Mouse (Mus musculus): Measurements from ENCODE around the gene Kat14.

Kat14 gene

DNA sequence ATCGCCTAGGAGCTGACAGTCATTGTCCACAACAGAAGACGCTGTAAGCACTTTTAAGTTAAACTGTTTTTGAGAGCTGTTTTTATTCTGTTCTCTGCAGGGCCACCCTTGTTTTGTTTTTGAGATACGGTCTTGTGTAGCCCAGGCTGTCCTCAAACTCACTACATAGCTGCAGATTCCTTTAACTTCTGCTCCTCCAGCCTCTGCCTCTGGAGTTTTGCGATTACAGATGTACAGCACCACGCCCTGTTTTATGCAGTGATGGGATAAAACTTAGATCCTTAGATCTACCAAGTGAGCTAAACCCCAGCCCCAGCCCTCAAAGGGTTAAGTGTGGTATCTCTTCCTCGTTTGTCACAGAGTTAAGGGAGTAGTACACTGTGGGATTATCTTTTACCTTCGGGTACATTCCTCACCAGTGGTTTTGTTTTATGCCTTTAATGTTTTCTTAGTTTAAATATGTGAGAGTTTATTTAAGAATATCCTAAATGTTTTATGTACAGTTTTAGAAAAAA, 13.9 kb downstream of the Kat14 start:
- no peak for DNase-seq

DNA sequence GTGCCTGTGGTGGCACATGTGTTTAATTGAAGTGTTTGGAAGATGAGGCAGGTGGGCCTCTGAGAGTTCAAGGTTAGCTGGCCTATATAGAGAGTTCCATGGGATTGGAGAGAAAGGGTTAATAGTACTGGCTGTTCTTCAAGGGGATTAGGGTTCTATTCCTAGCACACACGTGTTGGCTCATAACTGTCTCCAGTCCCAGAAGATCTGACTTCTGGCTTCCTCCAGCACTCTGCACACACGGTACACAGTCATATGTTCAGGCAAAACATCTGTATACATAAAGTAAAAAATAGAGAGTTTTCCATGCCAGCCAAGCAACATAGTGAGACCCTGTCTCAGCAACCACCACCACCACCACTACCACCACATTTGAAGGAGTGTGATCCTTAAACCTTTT, 17.5 kb downstream of the Kat14 start:
- DNase-seq: no peak

DNA sequence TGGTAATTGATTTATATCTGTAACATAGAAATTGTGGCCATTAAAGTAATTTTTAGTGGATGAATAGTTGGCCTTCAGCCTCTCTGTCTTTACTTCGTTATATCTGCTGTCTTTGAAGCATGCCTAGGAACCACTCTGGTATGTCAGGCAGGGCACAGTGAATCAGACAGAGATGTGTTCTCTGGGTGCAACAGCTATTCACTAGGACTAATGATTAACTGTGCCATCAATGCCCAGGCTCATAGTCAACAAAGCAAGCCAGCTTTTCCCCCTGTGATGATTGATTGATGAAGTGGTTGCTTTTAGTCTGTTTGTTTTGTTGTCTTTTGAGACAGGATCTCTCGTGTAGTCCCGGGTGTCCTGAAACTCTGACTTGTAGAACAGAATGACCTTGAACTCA, 19.6 kb downstream of the Kat14 start:
- DNase-seq: no peak

DNA sequence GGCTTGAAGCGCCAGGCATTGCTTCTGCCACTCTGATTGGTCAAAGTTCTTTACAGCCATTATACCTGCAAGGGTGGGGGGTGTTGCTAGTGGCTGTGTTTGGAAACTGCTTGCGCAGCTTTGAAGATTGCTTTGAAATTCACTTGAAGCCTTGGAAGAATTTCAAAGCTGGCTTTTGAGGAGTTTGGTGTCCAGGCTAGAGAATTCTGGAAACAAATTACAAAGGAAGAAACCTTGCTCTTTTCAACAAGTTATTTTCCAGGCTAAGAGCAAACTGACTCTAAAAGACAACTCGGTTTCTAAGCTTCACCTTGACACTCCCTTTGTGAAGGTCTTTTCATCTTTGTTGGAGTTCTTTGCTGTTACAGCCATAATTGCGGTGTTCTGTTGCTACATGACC, 30.7 kb downstream of the Kat14 start:
- no peak for DNase-seq

DNA sequence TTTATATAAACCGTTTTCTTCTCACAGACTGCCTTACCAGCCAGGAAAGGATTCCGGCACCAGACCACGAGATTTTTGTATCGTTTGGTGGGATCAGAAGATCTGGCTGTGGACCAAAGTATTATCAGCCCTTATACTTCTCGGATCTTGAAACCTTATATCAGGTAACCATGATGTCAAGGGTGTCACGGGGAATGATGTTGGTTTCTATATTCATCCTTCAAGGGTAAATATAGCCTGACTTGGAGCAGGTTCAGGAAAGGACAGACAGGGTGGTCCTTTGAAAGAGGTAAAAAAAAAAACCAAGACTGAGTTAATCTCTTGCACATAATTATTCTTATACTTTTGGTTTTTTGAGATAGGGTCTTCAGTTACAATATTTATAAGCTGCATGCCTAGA, 31.9 kb downstream of the Kat14 start:
- DNase-seq: no peak

DNA sequence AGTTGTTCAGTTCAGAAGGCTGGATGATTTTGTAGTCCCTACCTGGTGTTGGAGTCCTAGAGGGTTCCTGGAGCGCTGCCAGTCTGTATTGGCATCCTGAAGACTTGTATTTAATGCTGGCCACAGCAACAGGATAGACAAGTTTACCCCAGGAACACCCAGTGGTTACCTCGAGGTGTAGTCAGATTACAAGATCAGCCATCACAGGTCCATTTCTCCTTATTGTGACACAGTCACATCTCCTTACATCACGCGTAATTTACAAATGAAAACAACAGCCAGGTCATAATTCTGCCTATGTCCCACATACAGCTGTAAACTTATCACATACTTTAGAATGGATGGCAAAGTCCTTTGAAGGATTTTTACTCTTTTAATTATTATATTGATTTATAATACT, 40.3 kb downstream of the Kat14 start:
- no peak for DNase-seq

DNA sequence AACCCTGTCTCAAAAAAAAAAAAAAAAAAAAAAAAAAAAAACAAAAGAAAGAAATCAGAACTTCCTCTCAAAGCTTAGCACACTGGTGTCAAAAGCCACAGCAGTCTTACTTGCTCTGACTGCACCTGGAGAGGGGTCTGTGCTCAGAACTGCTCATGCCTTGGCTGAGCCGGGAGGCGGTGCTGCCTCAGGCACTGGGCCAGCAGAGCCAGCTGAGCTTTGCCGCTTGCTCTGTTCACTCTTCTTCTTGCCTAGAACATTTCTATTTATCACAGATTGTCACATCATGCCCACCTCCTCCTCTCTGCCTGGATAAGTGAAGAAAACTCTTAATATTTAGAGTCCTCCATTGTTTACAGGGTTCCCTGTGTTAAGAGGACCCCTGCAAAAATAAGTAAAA, 41.8 kb downstream of the Kat14 start:
- DNase-seq: peak; percentile 59

DNA sequence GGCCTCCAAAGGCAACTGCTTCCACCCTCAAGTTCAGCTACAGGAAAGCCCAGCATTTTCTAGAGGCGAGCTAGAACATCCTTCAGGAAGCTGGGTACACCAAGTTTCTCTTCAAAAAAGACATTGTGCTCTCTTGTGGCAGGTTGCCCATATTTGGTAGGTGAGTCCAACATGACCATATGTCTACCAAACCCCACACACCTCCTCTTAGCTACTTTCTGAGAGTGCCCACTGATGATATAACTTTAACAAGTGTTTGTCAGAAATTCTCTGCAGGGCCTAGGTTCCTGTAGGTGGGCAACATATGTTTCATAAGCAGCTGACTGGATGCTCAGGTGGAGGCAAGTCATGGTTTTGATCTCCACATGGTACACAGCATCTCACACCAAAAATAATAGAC, 45.9 kb downstream of the Kat14 start:
- DNase-seq: peak; percentile 49

DNA sequence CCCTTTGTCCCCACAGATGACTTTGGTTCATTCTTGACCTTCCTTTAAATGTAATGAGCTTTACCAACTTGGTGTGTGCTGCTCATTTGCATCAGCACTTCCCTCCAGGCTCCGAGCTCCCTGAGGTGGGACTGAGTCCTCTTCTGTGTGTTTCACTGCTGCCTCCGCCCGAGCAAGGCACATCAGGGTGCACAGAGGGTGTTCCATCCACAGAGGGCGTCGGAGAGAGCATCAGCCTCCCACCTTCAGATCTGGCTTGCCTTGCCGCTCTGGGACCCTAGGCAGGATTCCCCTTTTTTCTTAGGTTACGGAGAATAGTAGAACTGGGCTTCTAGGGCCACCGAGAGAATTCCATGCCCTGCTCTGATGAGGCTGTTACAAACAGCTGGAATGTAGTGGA, 48.1 kb downstream of the Kat14 start:
- no peak for DNase-seq

DNA sequence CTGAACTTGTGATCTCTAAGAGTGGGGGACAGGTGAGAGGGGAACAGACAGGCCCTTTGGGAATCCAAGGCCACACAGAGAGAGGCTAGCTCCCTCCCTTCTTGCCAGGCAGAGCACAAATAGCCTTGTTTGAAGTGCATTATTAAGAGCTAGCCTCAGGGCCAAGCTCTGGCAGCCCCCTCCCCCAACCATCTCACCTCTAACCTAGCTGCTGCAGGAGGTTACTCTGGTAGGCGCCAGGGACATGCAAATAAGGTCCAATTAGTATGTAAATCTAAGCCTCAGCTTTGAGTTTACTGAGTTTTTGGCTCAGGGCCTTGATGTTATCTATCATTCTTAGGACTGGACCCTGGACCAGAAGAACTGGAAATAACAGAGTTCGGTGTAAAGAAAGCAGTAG, 49.3 kb downstream of the Kat14 start:
- DNase-seq: no peak

DNA sequence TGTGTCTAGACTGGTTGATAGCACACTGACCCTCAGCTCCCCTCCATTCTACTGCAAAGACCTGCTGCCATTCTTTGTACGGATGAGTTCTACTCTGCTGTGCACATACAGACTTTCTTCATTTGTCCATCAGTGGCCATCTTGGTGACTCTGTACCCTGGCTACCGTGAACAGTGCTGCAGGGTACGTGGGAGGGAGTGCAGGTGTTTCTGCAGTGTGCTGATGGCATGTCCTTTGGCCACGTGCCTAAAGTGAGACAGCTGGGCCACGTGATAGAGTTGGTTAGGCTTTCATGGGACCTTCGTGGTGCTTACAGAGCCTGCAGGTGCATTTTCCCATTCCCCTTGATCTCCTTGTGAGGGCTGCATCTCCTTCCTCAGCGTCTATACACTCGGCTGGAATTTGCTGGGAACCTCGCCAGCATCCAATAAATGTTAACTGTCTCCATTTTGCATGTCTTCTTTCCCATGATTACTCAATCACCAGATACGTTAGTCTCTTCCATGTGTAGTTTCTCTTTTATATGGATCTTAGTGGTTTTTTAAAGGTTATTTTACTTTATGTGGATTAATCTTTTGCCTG, 53.4 kb downstream of the Kat14 start:
- no peak for DNase-seq

DNA sequence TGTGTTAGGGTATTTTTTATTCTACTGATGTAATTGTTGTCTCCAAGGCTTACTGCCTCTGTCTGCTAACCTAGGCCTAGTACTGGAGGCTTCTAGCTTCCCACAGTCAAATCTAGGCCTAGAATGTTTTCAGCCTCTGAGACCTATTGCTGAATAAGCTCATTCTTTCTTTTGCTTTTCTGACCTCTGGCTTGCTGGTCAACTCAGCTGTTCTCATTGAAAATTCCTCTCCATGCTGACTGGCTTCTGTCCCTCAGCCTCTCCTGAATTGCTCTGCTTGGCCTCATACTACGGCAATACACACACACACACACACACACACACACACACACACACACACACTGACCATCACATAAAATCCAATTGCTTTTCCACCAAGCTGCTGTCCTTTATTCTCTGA, 57.0 kb downstream of the Kat14 start:
- DNase-seq: no peak

DNA sequence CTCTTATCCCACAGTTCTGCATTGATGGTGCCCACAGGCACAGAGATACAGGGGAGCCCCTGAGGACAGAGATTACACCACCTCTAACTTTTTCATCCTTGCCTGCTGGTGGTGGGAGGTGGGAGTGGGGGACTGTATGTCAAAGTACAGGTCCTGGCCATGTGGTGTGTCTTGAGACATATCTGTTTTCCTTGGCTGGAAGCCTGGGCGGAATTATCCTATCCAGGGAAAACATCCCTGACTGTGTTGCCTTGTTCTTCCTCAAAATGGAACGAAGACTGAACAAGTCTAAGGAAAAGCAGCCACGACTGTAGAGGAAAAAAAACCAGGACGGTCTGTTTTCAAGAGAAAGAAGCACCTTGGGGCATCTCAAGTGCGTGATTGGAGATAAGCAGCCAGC, 59.1 kb downstream of the Kat14 start:
- DNase-seq: no peak

DNA sequence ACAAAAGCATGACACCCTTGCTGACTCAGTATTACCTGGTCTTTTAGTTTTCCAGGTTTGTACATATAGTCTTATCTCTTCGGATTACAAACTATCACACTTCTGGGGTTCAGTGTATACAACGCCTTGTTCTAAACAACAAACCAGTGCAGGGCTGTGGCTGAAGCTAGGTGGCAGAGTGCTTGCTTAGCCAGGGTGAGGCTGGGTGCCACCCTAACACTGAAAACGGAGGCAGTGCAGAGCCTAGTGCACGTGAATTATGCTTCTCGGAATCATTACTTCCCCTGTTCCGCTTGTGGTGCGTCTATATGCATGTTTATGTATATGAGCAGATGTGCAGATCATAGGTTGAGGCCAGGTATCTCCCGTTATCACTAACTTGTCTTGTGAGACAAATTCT, 59.9 kb downstream of the Kat14 start:
- no peak for DNase-seq

DNA sequence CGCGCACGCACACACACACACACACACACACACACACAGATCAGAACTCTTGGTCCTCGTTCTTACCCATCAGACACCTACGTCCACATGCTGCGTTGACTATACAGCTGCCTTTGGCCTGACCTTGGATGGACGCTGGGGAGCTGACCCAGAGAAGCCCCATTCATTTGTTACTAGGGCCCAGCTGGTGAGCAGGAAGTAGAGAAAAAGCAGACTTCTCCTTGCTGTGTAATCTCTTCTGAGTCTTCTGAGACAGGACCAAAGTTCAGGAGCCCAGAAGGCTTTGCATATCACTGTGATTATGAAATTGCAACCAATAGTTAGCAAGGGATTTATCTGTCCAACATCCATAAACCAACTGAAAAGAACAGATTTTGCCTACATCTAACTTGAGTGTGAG, 60.4 kb downstream of the Kat14 start:
- no peak for DNase-seq

DNA sequence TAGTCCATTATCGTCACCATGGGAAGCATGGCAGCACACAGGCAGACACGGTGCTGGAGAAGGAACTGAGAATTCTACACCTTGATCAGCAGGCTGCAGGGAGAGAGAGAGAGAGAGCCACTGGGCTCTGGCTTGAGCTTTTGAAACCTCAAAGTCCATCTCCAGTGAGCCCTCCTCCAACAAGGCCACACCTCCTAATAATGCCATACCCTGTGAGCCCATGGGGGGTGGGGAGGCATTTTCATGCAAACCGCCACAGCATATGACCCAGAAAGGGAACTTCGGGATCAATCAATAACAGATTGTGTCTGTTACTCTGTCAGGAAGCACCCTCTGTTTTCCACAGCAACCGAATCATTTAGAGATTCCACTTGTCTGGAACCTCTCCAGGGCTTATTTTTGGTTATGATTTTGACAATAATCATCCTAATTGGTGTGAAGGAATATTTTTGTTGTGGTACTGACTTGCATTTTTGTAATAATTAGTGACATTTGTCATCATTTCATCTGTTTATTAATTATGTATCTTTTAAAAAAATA, 62.6 kb downstream of the Kat14 start:
- DNase-seq: no peak

DNA sequence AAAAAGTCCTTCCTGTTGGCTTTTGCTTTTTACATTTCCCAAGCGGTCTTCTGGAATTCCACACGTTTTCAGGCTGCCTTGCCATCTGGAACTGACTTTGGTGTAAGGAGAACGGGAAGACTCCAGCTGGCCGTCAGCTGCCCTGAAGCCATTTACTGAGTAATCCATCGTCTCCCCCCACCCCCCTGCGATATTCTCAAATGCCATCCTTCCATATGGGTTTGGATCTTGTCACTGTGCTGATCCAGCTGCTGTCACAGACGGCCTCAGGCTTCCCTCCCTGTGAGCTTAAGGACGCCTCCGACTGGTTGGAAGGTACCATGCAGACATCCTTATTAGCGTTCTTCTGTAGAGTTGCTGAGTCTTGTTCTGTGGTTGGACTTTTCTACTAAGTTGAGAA, 66.9 kb downstream of the Kat14 start:
- peak; percentile 25 for DNase-seq

DNA sequence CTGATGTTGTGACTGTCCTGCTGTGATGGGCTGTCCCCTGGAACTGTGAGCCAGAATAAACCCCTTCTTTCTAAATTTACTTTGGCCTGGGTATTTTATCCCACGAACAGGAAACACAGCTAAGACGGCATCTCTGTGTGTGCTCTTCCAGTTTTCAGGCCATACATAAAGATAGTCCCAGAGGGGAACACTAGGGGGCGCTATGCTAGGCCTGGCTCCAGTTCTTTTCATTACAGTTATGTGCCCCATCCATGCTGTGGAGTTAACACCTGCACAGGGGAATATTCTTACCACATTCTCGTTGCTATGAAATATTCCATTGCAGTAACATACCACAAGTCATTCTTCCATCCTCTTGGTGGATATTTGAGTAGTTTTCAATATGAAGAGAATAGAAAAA, 69.6 kb downstream of the Kat14 start:
- no peak for DNase-seq

DNA sequence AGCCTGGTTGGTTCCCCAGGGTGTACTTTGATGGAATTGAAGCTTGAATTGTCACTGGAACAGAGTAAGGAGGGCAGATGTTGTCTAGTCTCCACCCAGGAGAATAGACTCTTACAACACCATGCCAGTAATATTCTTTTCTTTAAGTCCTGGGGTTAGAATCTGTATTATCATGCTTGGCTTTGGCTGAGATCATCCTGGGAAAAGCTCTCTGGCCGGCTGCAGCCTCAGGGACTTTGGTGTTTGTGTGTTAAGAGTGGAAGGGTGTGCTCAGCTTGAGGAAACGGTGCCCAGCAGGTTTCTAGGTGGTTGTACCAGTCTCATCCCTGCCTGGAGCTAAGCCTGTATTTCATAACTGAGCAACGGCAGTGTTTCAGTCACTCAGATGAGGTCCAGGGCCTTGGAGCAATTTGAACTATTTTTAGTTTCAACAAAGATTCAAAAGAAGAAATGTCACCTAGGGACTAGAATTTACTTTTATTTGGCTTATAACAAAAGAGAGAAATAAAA, 70.5 kb downstream of the Kat14 start:
- DNase-seq: no peak

DNA sequence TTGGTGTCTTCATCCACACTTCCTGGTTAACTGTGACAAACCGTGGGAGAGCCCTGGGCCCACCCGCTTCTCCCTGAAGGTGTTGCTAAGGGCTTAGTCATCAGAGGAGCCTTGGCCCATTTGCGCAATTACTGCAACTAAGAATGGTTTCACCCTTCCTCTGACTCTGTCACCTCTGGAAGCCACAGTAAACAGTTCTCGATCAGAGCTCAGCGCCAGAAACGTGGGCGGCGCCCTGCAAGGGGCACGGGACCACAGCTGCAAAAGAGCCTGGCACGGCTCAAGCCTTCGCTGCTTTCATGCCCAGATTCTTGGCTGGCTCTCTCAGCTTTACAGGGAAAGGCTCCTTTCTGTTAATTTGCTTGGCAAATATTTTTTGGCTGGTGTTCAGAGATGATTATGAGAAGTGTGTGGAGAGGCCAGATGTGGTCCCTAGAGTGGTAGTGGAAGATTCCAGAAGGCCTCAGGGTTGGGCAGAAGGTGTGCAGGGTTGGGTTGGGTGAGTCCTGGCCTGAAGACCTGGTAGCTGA, 72.7 kb downstream of the Kat14 start:
- DNase-seq: peak; percentile 64

DNA sequence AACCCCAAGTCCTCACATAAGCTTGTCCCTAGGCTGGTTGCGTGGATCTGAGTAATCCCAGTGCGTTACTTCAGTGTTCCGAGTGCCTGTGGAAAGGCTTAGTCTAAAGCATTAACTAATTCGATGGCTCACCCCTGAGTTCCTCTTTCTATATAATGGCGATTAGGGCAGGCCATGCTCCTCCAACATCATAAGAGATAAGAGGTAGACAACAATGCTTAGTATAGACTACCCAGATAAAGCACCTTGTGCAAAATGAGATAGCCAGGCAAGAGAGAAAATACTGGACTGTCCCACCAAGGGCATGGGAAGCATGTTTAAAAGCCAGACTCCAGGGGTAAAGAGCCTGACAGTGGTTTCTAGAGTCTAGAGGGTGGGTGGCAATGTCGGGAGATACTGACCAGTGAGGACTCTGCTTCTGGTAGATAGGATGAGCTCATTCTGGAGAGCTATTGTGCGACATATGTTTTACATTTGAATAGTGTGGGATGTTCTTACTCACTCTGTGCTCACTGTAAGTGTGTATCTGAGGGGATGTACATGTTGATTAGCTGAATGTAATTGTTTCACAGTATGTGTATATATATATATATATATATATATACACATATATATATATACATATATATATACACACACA, 77.7 kb downstream of the Kat14 start:
- no peak for DNase-seq

DNA sequence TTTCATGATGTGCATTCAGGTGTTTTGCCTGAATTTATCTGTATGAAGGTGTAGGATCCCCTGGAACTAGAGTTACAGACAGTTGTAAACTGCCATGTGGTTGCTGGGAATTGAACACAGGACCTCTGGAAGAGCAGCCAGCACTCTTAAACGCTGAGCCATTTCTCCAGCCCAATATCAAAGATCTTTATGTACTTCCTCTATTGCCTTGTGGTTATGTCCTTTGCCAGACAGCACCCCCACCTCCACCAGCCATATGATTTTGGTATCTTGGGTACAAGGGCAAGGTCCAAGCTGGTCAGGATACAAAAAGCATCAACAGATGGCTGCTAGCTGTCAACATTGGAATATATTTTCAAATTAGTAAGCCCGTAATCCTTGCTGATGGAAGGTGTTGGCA, 81.6 kb downstream of the Kat14 start:
- DNase-seq: no peak

DNA sequence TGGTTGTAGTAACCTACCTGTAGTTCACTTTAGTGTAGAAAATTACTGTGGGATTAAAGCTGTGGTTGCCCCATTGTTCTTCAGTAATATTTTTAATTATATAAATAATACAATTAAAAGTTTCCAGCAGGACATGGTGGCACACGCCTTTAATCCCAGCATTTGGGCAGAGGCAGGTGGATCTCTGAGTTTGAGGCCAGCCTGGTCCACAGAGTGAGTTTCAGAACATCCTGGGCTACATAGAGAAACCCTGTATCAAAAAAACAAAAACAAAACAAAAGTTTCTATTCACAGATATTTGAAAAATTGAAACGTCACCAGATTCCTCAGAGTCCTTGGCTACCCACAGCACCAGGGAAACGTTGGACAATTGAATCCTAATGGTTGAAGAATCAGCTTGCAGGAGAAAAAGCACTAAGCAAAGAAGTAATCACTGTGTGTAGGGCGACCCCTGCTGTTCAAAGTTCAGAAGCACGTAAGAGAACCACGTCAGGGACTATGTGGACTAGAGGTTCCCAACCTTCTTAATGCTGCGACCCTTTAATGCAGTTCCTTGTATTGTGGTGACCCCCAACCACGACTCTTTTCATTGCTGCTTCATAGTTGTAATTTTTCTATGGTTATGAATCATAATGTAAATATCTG, 83.7 kb downstream of the Kat14 start:
- peak; percentile 74 for DNase-seq
